Mouse (Mus musculus) layer of hippocampus, postnatal 14 days (tissue): ENCODE measurements around the gene Dusp10. TPM values are rescaled to one million over a fixed set of nuclear protein-coding genes. Genes with fewer than 3 reads are reported as not detected.

ENCODE experiments used
- DNase-seq, 2 experiments: peaks; one replicate each; pipeline ENCODE4 v3.0.0; 2021 to 2022; ENCODE audit warnings: low spot score in 2 of 2, mixed read lengths in 1 of 2
- total RNA-seq, 2 experiments: library from RNA; stranded (reverse); gene quantifications; 2 replicates each; pipeline ENCODE4 v1.2.3; 2021

Gene Dusp10
- total RNA-seq, 2 experiments from 2014 or later: 5.0 to 5.3 TPM

DNA sequence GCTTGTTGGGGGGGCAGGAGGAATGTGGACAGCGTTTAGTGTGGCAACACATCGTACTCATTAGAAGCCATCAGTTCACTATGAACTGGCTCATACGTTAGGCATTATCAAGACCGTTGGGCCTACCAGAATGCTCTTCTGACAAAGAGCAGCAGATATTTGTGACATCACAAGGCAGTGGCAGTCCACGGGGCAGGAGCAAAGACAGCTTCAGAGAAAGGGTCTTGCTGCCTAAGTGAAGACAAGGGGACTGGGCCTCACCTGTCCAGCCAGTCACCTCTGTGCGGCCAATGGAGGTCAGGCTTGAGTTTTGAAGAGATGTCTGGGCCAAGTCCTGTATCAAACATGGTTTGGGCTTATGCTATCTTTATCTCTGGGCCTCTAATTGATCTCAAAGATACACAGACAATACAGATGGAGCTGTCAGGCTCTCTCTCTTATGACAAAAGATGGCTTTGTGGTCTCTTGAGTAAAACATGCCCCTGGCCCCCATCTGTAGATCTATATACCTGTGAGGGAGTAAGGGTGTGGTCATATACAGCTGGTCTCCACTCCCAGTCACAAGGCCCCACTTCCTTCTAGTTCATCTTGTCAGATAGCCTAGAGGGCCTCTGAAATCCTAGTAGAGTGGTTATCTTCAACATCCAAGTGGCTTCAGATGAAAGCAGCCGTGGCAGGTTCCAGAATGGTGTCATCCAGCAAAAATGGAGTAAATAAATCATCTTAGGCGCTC is 17.1 kb downstream of the Dusp10 start:
- no peak for DNase-seq

DNA sequence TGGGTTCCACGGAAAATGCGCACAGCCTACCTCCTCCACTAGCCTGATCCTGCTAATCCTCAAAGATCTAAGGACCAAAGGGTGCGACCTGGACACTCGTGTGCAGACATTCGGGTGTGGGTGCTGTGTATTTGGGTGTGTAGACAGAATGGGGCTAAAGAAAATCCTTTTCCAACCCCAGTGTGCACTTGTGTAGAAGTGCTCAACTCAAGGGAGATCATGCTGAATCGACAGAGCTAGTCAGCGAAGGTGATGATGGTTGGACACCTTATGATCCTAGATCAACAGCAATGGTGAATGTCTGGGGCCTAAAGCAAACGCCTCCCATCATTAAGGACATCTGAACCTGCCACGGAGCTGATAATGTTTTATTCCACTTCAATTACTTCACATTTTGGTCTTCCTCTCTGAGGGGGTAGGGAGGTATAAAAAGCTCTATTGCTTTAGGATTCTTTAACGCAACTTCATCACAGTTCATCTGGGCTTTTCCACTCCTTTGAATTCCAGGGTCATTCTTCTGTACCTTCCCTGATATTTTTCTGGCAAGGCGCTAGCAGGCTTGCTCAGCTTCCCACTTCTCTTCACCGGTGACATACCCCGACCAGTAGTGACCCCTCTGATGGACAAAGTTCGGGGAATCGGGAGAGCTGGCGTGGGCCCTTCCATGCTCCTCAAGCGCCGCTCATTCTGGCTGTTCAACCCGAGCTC is 19.7 kb downstream of the Dusp10 start:
- no peak for DNase-seq

DNA sequence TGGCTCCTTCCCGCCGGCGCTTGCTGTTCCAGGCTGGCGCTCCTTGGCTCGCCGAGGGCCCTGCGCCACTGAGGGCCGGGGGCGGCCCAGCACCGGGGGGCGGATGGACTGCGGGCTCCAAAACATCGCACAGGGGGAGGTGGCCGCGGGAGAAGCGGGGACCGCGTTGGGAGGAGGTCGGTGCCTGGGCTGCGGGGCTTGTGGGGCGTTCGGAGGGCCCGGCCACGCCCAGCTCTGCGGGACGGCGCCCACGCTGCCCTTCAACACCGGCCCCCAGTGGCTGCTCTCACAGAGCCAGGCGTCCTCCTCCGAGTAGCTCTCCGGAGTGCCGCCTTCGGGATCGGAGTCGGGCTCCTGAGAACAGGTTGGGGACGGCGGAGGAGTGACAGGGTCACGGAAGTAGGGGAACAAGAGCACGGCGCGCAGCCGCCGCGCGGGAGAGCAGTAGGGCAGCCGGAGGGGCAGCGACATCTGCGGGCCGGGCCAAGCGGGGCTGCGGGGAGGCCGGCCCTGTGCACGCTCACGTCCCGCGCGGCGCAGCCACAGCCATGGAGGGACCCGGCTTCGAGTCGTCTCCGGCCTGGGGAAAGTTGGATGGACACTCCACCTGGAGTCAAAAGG is 20.4 kb downstream of the Dusp10 start:
- DNase-seq: peak in 1 of 2 experiments; percentile 19

DNA sequence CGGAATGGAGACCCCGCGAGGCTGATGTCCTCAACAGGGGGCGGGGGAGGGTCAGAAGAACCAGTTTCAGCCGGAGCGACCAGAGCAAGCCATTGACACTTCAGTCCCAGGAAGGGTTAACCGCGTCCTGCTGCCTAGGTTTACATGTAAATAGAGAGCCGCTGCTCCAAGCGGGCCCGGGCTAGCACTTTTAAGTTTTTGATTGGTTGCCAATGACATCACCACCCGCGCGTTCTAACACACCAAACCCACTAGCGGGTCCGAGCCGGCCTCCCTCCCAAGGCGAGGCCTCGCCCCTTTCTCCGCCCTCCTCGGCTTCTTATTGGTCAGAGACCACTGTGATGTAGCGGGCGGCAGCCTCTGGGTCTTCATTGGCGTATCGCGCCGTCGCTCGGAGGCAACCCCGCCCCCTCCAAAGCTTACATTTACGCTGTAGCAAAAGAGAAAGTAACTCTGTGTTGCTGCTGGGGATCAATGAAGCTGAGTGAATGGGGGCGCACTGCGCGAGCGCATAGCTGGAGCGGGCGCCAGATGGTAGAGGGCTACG is 21.0 kb downstream of the Dusp10 start, which contains the start of gene 1700056E22Rik:
Gene 1700056E22Rik (minus strand): TSS at position 291 of the 547 bp plus-strand sequence.
- peak; percentile 94 to 98 for DNase-seq

DNA sequence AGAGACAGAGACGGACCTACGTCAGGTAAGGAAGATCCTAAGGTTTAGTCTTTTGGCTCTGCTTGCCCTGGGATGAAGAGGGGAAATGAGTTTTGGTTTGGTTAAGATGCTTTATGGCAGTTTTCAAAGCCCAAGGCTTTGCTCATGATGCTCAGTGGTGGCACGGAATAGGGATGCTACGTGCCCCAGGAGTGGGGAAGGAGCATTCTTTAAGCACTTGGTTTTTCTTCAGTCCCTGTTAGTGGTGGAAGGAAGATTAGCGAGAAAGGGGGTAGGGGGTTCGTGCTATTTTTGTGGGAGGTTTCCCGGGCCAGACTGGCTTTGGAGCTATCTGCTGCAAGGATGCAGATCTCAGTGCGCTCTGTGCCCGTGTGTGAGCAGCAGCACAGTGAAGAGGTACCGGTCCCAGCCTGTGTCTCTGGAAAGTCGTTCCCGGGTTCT is 21.7 kb downstream of the Dusp10 start:
- DNase-seq: peak; percentile 23 to 31

DNA sequence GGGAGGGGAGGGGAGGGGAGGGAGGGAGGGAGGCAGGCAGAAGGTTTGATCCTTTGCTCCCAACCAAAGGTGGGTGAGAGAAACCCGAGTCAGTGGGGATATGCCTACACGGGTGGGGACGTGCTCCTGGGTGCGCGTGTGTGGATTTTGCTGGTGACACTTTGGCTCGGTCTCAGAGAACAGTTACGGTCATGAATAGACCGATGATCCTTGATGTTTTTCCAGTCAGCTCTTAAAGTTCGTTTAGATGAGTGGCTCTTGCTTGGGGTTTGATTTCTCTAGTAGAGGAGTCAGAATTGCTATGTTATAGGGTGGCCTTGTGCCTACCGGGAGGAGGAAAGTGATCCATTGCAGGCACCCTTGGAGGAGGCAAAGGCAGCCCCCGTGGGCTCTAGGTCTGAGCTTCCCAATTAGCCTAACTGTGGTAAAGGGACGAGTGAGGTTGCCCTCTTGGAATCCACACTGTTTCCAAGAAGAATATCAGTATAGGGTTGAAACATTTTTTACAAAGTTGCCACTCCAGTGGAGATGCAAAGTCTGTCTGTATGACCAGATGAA is 22.3 kb downstream of the Dusp10 start:
- no peak for DNase-seq

DNA sequence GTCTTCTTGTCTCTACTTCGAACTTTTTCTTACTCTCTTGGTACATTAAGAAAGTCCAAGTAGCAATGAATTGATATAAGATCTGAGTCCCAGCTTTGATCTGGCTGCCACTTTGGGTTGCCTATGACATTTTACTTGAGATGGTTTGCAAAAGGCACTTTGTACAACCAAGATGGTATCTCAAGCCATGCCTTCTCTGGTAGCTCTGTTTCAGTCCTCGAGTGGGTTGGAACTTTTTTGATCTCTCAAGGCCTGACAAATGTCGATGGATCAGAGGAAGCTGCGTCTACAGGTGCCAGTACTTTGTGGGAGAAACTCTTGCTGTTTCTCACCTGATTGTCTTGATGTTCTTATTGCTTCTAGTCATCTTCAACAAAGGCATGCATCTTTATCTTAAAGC is 24.7 kb downstream of the Dusp10 start:
- no peak for DNase-seq

DNA sequence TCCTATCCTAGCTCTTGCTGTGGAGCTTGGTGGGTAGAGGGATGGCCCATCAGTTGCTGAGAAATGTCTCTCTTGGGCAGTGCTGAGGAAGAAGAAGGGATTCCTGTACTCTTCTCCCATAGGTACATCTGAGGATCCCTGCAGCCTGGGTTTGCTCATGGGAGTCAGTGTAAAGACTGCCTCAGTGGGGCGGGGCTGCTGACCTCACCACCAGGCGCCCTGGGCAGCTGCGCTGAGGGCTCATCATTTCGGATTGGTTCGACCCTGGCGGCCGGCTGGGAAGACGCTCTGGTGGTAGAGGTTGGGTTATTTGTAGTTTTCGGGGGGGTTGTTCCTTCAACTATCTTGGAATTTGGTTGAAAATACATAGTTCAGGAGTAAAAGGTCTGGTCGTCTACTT is 26.2 kb downstream of the Dusp10 start:
- DNase-seq: no peak

DNA sequence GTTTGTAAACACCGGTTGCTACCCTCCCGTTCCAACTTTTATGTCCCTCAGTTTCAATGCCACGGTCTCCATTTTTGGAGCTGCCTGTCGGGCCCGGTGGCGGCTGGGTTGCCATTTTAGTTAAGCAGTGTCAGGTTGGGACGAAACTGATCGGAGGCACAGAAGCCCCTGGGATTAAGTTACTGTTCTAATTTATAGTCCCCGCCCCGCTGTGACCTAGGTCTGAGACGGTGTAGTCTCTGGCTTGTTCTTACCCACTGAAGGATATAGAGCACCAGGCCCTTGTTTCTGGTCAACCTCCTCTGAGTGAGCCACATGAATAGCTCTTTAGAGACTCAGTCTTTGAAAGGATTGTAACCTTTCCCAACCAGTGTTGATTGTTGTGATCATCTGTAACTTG is 27.1 kb downstream of the Dusp10 start:
- DNase-seq: no peak

DNA sequence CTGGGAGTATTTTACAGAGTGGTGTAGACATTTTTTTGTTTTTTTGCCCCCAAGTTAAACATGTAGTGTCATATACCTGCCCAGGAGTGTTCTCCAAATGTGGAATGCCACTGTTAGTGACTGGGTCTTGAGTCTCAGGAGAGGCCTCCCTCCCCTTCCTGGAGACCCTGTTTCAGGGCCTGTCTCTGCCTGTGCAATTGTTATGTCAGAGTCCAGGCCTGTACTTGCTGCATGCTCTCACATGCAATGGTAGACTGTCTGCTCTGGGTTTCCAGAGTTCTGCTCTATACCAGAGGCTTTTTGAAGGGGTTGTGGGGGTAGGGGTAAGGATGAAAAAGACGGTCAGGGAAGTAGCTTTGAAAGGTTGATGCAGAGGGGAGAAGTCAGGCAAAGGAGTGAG is 27.8 kb downstream of the Dusp10 start:
- DNase-seq: no peak

DNA sequence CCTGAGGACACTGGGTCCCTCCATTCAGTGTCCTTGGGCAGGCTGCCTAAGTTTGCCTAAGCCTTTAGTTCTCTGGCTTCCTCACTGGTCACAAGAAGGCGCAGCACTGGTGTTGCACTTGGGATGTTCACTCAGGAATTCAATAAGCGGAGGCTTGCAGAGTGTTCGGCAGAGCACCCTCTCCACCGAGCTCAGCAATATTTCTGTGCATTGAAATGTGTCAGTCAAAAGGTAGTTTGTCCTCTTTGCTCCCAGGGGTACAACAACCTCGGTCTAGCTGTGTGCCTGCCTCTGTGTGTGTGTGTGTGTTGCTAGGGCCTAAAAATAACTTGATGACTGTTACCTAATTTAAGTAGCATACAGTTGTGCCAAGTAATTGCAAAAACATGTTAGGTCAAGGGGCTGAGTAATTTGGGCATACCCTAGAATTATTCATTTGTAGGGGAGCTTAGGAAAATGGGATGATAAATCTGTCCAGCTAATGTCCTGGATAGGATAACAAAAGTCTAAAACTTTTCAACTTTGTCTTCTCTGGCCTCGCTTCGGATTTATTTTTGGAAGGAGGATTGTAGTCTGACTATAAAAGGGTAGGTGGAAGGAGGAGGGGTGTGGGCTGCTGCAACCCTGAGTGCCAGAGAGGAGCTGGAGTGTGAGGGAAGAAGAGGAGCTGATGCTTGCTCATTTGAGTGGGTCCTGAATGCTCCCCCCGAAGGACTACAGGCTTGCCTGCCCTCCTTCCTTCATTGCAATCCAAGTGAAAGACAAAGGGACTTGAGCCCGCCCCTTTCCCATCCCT is 28.9 kb downstream of the Dusp10 start:
- no peak for DNase-seq

DNA sequence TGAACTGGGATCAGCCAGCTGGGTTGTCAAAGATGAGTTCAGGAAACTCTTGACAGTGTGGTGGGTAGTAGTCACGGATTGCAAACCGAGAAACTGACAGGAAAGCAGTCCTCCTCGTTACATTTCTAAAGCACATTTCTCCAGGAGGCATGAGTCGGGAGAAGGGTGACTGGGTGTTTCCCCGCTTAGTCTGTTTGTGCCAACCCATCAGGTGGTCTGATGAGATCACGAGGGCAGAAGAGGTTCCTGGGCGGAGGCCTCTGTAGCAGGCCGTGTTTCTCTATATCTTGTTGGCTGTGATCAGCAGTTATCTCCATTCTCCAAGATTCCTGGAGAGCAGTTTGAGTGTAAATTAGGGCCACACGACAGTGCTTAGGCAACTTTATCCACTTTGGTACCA is 29.6 kb downstream of the Dusp10 start:
- DNase-seq: no peak

DNA sequence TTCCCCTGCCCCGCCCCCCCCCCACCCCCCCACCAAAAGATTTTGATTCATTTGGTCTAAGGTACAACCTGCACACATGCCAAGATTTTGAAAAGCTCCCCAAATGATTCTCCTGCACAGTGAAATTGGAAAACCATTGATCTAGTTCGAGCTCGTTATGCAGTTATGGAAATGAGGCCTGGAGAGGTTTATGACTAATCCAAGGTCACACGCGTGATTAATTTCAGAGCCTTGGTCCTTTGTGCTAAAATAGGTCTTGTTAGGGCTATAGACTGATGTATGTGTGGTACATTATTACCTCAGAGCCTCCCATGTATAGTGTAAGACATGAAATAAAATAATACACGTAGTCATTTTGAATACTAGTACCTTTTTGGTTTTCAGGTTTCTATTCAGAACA is 30.3 kb downstream of the Dusp10 start:
- no peak for DNase-seq

DNA sequence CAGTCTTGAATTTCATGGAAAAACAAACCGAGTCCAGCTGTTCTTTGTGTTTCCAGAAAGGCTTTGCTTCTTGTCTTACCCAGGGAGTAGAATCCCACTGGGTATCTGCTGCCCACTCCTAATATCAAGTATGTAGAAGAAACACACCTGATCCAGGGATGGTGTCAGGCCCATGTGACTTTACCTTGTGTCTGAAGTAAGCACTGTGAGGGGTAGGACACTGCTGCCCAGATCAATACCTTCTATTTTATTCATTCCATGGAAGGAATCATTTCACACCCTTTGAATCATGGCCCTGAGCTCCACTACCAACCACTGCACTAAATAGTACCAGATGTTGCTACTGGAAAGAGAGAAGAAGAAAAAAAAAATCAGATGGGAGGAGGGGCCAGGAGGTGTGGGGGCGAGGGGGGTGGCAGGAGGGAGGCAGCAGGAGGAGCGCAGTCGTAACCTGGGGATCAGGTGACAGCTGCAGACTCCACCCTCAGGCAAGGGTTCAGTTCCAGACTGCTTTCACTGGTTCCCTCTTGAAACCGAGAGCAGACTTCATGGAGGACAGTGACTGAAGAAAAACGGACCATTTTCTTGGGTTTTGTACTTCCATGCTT is 33.1 kb downstream of the Dusp10 start:
- no peak for DNase-seq

DNA sequence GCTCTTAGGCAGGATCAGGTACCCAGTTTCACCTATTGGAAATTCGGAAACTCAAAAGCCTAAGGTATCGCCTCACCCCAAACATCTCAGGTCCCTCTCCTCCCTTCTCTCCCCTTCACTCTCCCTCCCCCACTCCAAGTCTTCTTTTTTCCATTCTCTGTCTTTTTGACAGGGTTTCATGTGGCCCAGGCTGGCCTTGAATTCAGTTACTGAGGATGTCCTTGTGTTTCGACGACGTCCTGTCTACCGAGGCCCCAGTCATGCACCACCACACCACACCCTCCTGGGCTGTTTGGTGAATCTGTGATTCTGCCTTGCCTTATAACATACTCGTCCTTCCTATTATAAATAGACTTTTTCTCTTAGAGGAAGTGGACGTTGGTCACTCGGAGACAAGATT is 34.7 kb downstream of the Dusp10 start:
- no peak for DNase-seq

DNA sequence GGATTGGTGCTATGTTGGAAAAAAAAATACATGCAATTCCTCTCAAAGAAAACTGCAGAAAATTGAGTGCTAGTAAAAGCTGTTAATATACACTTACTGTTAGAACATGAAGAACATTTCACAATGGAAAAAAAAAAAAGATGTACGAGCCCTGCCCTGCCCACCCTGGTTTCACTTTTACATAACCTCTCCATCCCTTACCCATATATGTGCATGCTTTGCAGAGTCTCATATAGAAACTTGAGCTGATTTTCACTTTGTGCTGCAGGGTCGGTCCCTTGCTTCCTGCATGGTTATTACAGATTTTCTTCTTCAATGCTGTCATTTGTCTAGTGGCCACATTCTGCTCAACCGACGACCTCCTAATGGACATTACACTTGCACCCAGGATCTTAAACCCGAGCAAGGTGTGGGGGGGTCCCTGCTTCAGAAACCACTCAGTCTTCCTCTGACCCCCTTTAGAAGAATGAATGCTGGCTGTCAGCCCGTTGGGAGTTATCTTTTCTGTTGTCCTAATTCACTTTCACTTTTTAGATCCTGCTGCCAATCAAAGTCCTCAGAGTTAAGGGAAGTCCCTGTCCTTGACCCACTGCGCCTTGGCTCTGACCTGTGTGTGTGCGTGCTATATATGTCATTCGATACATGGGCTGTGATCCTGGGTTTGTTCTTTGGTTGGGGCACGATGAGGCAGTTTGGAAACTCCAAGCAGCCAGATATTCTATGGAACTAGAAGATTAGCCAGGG is 35.7 kb downstream of the Dusp10 start:
- no peak for DNase-seq

DNA sequence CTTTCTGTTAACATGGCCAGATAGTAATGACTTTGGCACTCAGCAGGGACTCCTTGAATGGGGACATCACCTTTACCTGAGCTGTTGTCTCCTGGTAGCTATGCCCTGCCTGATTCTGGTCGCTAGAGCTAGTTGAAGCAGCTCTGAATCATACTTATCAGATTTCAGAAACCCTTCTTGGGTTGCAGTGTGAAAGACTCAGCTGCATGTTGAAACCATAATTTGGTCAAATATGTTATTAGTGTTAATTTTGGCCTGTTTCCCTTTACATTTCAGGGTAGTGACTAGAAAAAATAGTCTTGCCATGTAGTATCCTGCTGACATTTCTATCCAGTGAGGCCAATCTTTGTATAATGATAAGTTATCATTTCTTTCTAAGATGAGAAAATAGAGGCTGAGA is 38.2 kb downstream of the Dusp10 start:
- DNase-seq: no peak

DNA sequence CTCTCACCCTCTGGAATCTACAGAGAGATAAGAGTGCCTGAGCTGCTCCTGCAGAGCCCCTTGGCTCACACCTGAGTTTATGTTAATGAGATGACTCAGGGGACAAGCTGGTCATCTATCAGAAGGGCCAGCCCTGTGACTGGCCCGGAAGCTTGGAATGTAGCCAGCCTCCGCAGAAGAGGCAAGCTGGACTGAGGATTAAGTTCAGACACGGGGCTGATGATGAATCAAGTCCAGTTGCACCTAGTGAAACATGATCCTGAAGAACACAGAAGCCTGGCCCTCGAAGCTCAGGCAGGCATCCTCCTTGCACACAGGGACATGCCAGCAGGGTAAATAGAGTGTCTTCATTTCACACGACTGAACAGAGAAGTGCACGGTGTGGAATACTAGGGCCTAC is 38.7 kb downstream of the Dusp10 start:
- no peak for DNase-seq

DNA sequence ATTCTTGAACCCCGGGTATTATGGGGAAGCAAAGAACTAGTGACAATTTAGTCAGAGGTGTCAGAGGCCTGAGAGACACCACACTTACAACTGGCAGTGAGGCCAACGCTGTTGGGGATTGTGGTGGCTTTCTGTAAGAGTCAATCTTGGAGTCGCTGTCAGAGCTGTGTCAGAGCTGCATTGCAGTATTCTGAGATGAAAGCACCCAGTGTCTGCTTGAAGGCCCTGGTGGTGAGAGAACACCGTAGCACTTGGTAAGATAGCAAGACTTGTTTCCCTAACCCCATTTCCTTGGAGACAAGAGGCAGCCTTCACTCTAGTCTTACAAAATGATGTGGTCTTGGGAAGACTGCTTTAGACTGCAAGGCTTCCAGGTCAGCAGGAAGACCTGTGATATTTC is 39.2 kb downstream of the Dusp10 start:
- DNase-seq: no peak

DNA sequence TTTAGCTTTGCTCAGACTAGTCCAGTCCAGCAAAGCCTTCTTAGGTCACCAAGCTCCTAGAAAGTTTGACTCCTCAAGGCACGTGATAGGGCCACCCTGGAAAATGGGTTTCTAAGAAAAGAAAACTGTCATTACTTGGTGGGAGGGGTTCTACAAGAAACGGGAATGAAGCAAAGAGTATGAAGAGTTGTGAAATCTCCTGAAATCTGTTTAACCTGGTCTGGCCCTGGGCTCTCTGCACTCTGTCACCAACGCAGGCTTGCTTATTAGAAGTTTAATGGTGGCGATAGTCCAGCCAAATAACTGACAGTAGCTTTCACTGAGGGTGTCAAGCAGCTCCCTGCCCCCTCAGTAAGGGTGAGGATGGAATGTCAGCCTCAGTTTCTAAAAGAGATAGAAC is 40.0 kb downstream of the Dusp10 start:
- no peak for DNase-seq
